Mouse (Mus musculus) megakaryocyte, adult 5-6 weeks (primary cell): Measurements from ENCODE around the gene Nphs1. TPM values are rescaled to one million over a fixed set of nuclear protein-coding genes. Genes with fewer than 3 reads are reported as not detected.
"Not testable (repeated sequence)": the region's sequence is repeated elsewhere in the genome, so short reads cannot be mapped to it uniquely, and the experiment has no call there.

ENCODE experiments used
- ATAC-seq: 2 replicates; pipeline ENCODE4 v1.8.0; 2016; ENCODE audit warnings: mild to moderate bottlenecking, inconsistent platforms; ENCODE audit not compliant: poor library complexity, severe bottlenecking
- total RNA-seq, 2 experiments: library from RNA; stranded (forward) in 1 of 2; stranded (reverse) in 1 of 2; fragments of 153-499, 151-499 nt in 1 of 2; fragments of 221-1000, 200-1000 nt in 1 of 2; gene quantifications; 2 replicates each; pipeline versions ENCODE4 v1.2.3 to v1.2.4; 2015 to 2017

The Nphs1 gene
- total RNA-seq, 2 experiments from 2014 or later, result 0.29 TPM; not detected in 1

GRCm38 (mm10) chr7:30490251-30490956, 32.3 kb downstream of the Nphs1 start:
- ATAC-seq, result no peak; the same call in 1 of the 2 replicates

- no peak for ATAC-seq
These were observed 32.8 kb downstream of the Nphs1 start for GRCm38 (mm10) chr7:30490957-30491307.

GRCm38 (mm10) chr7:30492765-30493164, 34.6 kb downstream of the Nphs1 start:
- peak; percentile 75 for ATAC-seq

GRCm38 (mm10) chr7:30493401-30493931, 35.4 kb downstream of the Nphs1 start, which contains the start of gene Prodh2:
TSS of gene Prodh2 (plus strand) at chr7:30493622.
- ATAC-seq, result no peak

- ATAC-seq, result not testable (repeated sequence)
These were observed 37.5 kb downstream of the Nphs1 start for GRCm38 (mm10) chr7:30495506-30496042.

- ATAC-seq, result not testable (repeated sequence)
These were observed 43.0 kb downstream of the Nphs1 start for GRCm38 (mm10) chr7:30501159-30501558.

GRCm38 (mm10) chr7:30508061-30508460, 49.9 kb downstream of the Nphs1 start:
- no peak for ATAC-seq

GRCm38 (mm10) chr7:30515003-30515760, 57.1 kb downstream of the Nphs1 start:
- no peak for ATAC-seq

- no peak for ATAC-seq
These were observed 60.2 kb downstream of the Nphs1 start for GRCm38 (mm10) chr7:30518325-30518724.

GRCm38 (mm10) chr7:30520396-30520795, 62.3 kb downstream of the Nphs1 start:
- no peak for ATAC-seq

- no peak for ATAC-seq
These were observed 62.7 kb downstream of the Nphs1 start for GRCm38 (mm10) chr7:30520856-30521255.

- no peak for ATAC-seq
These were observed 64.8 kb downstream of the Nphs1 start for GRCm38 (mm10) chr7:30522871-30523270.

GRCm38 (mm10) chr7:30524487-30524886, 66.4 kb downstream of the Nphs1 start:
- no peak for ATAC-seq

GRCm38 (mm10) chr7:30525954-30526353, 67.8 kb downstream of the Nphs1 start:
- no peak for ATAC-seq

- ATAC-seq, result no peak
These were observed 68.3 kb downstream of the Nphs1 start for GRCm38 (mm10) chr7:30526399-30526798.

GRCm38 (mm10) chr7:30526981-30527380, 68.9 kb downstream of the Nphs1 start:
- ATAC-seq, result no peak

GRCm38 (mm10) chr7:30531291-30531815, 73.2 kb downstream of the Nphs1 start:
- no peak for ATAC-seq

GRCm38 (mm10) chr7:30532931-30533330, 74.8 kb downstream of the Nphs1 start:
- ATAC-seq, result no peak

GRCm38 (mm10) chr7:30533941-30534632, 76.0 kb downstream of the Nphs1 start:
- no peak for ATAC-seq

- ATAC-seq, result peak; percentile 98
These were observed 76.8 kb downstream of the Nphs1 start, which contains the start of gene Arhgap33 for GRCm38 (mm10) chr7:30534633-30535577. TSS of gene Arhgap33 (minus strand) at chr7:30535060.
